Mouse (Mus musculus) hindbrain, postnatal 0 days (tissue): ENCODE results near the gene Optn. TPM values are rescaled to one million over a fixed set of nuclear protein-coding genes. Genes with fewer than 3 reads are reported as not detected.

Source experiments
- ATAC-seq: fragments of 200-750 bp; cut with Nextera tagmentation; 2 replicates; pipeline ENCODE4 v1.8.0; 2017; ENCODE audit warnings: mild to moderate bottlenecking, moderate TSS enrichment, moderate library complexity
- DNase-seq: peaks from one replicate; pipeline ENCODE4 v3.0.0-alpha.2; 2015; ENCODE audit warnings: low spot score
- H3K27ac ChIP-seq: fragments of 300-500 bp; sonication (generic); 2 replicates; pipeline ENCODE4 v1.5.1; 2014; ENCODE audit warnings: mild to moderate bottlenecking
- H3K27me3 ChIP-seq: fragments of 300-500 bp; sonication (generic); 2 replicates; pipeline ENCODE4 v1.6.1; 2014; ENCODE audit warnings: low read length, mixed read lengths; ENCODE audit not compliant: insufficient read depth
- H3K36me3 ChIP-seq: fragments of 300-500 bp; sonication (generic); 2 replicates; pipeline ENCODE4 v1.6.1; 2014; ENCODE audit warnings: low read length, mixed read lengths; ENCODE audit not compliant: insufficient read depth
- H3K4me1 ChIP-seq: fragments of 300-500 bp; sonication (generic); 2 replicates; pipeline ENCODE4 v1.6.1; 2014; ENCODE audit warnings: antibody characterized with exemption, low read length, mixed read lengths; ENCODE audit not compliant: insufficient read depth
- H3K4me2 ChIP-seq: fragments of 300-500 bp; sonication (generic); 2 replicates; pipeline ENCODE4 v1.6.1; 2014; ENCODE audit warnings: low read depth, mild to moderate bottlenecking, low read length, moderate library complexity, mixed read lengths
- H3K4me3 ChIP-seq: fragments of 300-500 bp; sonication (generic); 2 replicates; pipeline ENCODE4 v1.5.1; 2014; ENCODE audit warnings: low read length
- H3K9ac ChIP-seq: fragments of 300-500 bp; sonication (generic); replicated peaks from 2 replicates; pipeline ENCODE4 v1.6.1; 2014; ENCODE audit warnings: mild to moderate bottlenecking, low read length, moderate library complexity, mixed read lengths
- H3K9me3 ChIP-seq: fragments of 300-500 bp; sonication (generic); 2 replicates; pipeline ENCODE4 v1.6.1; 2016; ENCODE audit warnings: low read length, mixed read lengths
- CTCF ChIP-seq: IDR thresholded peaks from 2 replicates; pipeline ENCODE4 v1.5.1; 2016; ENCODE audit warnings: antibody characterized with exemption, control low read depth, low read depth
- WGBS: fragments of 180-500 bp; shearing (Covaris S2); extraction: QIAGEN DNeasy Blood & Tissue Kit; methylation state at CpG from one replicate; pipeline ENCODE4 v1.1.7; 2014; 5-methylcytosine and 5-hydroxymethylcytosine counted together
- polyA plus RNA-seq: library from polyadenylated mRNA; unstranded; fragments of >200 nt; fragmentation: Nextera tagmentation; extraction: Ambion mirVana; gene quantifications from 2 replicates; pipeline ENCODE4 v1.2.1, GENCODE M21; 2015
- total RNA-seq: library from RNA; depleted of rRNA; stranded (reverse); fragments of >200 nt; gene quantifications from 2 replicates; pipeline ENCODE4 v1.2.3, GENCODE M21; 2014

Gene Optn
- total and polyA plus RNA-seq, 2 experiments from 2014 or later, result 39.2 to 39.3 TPM

- H3K9me3 ChIP-seq, result no peaks in the 10 kb centered on the region
- H3K36me3 ChIP-seq, result no peaks in the 10 kb centered on the region; the same call in 1 of the 2 replicates
- ATAC-seq, result no peak
- no peaks in the 10 kb centered on the region for H3K4me1 ChIP-seq
- WGBS, result 93% methylated on average over 11 of the region's 11 CpGs
- no peak overlapping the region for H3K4me3 ChIP-seq
- H3K27ac ChIP-seq, result no peak overlapping the region
- no peak overlapping the region for H3K4me2 ChIP-seq
- DNase-seq, result no peak
- no peaks in the 10 kb centered on the region for H3K27me3 ChIP-seq
- no peak overlapping the region for H3K9ac ChIP-seq
- TF ChIP-seq CTCF, result no peak
Observed at GRCm38 (mm10) chr2:4995646-4996045, 68.2 kb downstream of the Optn start.

DNA sequence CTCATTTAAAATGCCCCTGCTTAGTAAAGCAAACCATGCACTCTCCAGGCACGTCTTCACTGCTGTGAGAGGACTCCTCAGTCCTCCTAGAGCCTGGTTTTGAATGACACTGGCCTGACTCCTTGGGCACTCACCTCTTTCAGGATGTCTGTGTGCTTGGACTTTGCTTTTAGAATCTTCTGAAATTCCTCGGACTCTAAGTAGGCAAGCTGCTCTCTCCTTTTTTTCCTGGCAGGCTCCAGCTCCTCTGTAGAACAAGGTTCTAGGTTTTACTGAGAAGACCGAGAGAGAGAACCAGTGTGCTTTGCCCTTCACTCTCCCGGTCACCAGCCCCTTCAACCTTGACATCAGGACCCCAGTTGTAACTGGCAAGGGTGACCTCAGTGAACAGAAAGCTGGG is 69.4 kb downstream of the Optn start:
- Histone ChIP-seq H3K4me2 (no peak overlapping the region), H3K36me3 (no peaks in the 10 kb centered on the region; the same call in 1 of the 2 replicates), H3K27ac (no peak overlapping the region), H3K4me1 (no peaks in the 10 kb centered on the region), H3K9me3 (no peaks in the 10 kb centered on the region), H3K4me3 (no peak overlapping the region), H3K27me3 (no peaks in the 10 kb centered on the region), H3K9ac (no peak overlapping the region)
- DNase-seq (no peak), ATAC-seq (no peak)
- TF ChIP-seq CTCF, result no peak
- 87% methylated on average over 4 of the region's 4 CpGs for WGBS

GRCm38 (mm10) chr2:4993584-4993983 is 70.3 kb downstream of the Optn start:
- Histone ChIP-seq H3K36me3 (no peaks in the 10 kb centered on the region; the same call in 1 of the 2 replicates), H3K4me2 (no peak overlapping the region), H3K27ac (no peak overlapping the region), H3K4me3 (no peak overlapping the region), H3K9ac (no peak overlapping the region), H3K4me1 (no peaks in the 10 kb centered on the region), H3K27me3 (no peaks in the 10 kb centered on the region), H3K9me3 (no peaks in the 10 kb centered on the region)
- WGBS, result 74% methylated on average over 11 of the region's 11 CpGs
- TF ChIP-seq CTCF, result no peak
- no peak for DNase-seq
- no peak for ATAC-seq

GRCm38 (mm10) chr2:4988826-4989424 is 74.9 kb downstream of the Optn start:
- no peaks in the 10 kb centered on the region for H3K4me1 ChIP-seq
- H3K36me3 ChIP-seq, result no peaks in the 10 kb centered on the region
- DNase-seq (no peak), ATAC-seq (no peak)
- TF ChIP-seq CTCF, result peak; percentile 45
- H3K4me3 ChIP-seq, result no peak overlapping the region
- no peaks in the 10 kb centered on the region for H3K27me3 ChIP-seq
- H3K9ac ChIP-seq, result no peak overlapping the region
- H3K9me3 ChIP-seq, result no peaks in the 10 kb centered on the region
- WGBS, result 73% methylated on average over 11 of the region's 11 CpGs
- H3K27ac ChIP-seq, result no peak overlapping the region
- no peak overlapping the region for H3K4me2 ChIP-seq

- Histone ChIP-seq H3K4me1 (no peaks in the 10 kb centered on the region), H3K27ac (no peak overlapping the region), H3K27me3 (no peaks in the 10 kb centered on the region), H3K4me3 (no peak overlapping the region), H3K36me3 (no peaks in the 10 kb centered on the region), H3K9ac (no peak overlapping the region), H3K9me3 (no peaks in the 10 kb centered on the region), H3K4me2 (no peak overlapping the region)
- ATAC-seq, result no peak
- no peak for TF ChIP-seq CTCF
- DNase-seq, result no peak
- WGBS, result 76% methylated on average over 8 of the region's 8 CpGs
Observed at GRCm38 (mm10) chr2:4987388-4988180, 76.3 kb downstream of the Optn start.

- no peak overlapping the region for H3K9ac ChIP-seq
- H3K36me3 ChIP-seq, result no peaks in the 10 kb centered on the region
- no peak overlapping the region for H3K4me2 ChIP-seq
- DNase-seq, result no peak
- no peaks in the 10 kb centered on the region for H3K27me3 ChIP-seq
- no peak for ATAC-seq
- 86% methylated on average over 4 of the region's 4 CpGs for WGBS
- H3K4me1 ChIP-seq, result no peaks in the 10 kb centered on the region
- no peak overlapping the region for H3K4me3 ChIP-seq
- H3K9me3 ChIP-seq, result no peaks in the 10 kb centered on the region
- H3K27ac ChIP-seq, result no peak overlapping the region
- TF ChIP-seq CTCF, result no peak
Observed at GRCm38 (mm10) chr2:4986798-4987197, 77.1 kb downstream of the Optn start.

GRCm38 (mm10) chr2:4985000-4985399 is 78.9 kb downstream of the Optn start:
- 82% methylated on average over 6 of the region's 6 CpGs for WGBS

More at GRCm38 (mm10) chr2:4985000-4985399, 78.9 kb downstream of the Optn start:
- Histone ChIP-seq H3K36me3 (no peaks in the 10 kb centered on the region), H3K4me3 (no peak overlapping the region), H3K27ac (no peak overlapping the region), H3K9ac (no peak overlapping the region), H3K4me1 (no peaks in the 10 kb centered on the region), H3K9me3 (no peaks in the 10 kb centered on the region), H3K27me3 (no peaks in the 10 kb centered on the region), H3K4me2 (no peak overlapping the region)
- ATAC-seq, result no peak
- TF ChIP-seq CTCF, result no peak
- no peak for DNase-seq
